Mouse (Mus musculus): ENCODE results near the gene Sgcd. TPM values are rescaled to one million over a fixed set of nuclear protein-coding genes. Genes with fewer than 3 reads are reported as not detected.

Gene Sgcd
- polyA plus RNA-seq, 1 experiment from 2014 or later, result 6.7 TPM

DNA sequence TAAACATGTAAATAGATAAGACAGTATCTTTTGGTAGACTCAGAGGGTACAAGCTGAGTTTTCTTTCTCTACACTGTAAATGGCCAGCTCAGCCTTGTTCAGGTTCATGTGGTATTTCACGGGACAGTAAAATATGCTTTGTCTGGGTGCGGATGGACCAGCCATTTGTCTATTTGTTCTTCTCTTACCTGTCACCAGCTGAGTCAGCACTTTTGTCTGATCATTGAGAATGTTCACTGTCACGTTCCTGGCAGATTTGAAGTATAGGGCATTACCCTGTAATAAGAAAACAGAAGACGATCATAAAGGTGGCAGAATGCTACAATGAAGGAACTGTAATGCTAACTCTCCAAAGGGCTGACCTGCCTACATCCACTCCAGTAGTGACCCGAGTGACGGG, 856.4 kb downstream of the Sgcd start:
- H3K36me3 ChIP-seq (ENCODE audit: control insufficient read depth, insufficient read depth), result no peaks in the 10 kb centered on the region
- H3K4me1 ChIP-seq (ENCODE audit: control insufficient read depth, insufficient read depth, low read length), result no peaks in the 10 kb centered on the region
- H3K27me3 ChIP-seq (ENCODE audit: control insufficient read depth, insufficient read depth, low read length), result no peaks in the 10 kb centered on the region
- H3K4me2 ChIP-seq (ENCODE audit: low read depth, low read length), result no peak overlapping the region
- H3K9ac ChIP-seq (ENCODE audit: low read length), result no peak overlapping the region
- no peaks in the 10 kb centered on the region for H3K9me3 ChIP-seq (replicated peaks; ENCODE audit: control insufficient read depth, low read length)
- no peak overlapping the region for H3K27ac ChIP-seq (ENCODE audit: low read length)
- ATAC-seq (replicated peaks; ENCODE audit: extremely low read depth, insufficient read depth, low FRiP score), result no peak
- no peak overlapping the region for H3K4me3 ChIP-seq (ENCODE audit: low read length)
- 89% methylated on average over 6 of the region's 6 CpGs for WGBS

DNA sequence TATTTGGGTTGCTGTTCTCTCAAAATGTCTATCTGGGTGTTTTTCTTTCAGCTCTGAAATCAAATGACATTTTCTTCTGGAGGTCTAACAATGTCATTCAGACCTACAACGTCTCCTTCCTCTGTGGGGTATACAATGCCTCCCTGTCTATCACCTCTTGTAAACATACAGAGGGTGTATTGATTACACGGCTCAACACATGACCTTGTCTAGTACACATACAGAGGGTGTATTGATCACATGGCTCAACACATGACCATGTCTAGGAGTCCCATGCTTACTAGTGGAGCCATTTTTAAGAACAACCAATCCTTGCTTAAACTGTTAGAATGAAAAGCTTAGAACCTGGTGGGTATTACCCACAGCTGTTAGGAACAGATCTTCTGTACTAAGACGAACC, 858.3 kb downstream of the Sgcd start:
- no peak overlapping the region for H3K9ac ChIP-seq (ENCODE audit: low read length)
- H3K27me3 ChIP-seq (ENCODE audit: control insufficient read depth, insufficient read depth, low read length), result no peaks in the 10 kb centered on the region
- no peaks in the 10 kb centered on the region for H3K36me3 ChIP-seq (ENCODE audit: control insufficient read depth, insufficient read depth)
- 81% methylated on average over 3 of the region's 3 CpGs for WGBS
- no peaks in the 10 kb centered on the region for H3K4me1 ChIP-seq (ENCODE audit: control insufficient read depth, insufficient read depth, low read length)
- no peak overlapping the region for H3K4me3 ChIP-seq (ENCODE audit: low read length)
- H3K27ac ChIP-seq (ENCODE audit: low read length), result no peak overlapping the region
- H3K4me2 ChIP-seq (ENCODE audit: low read depth, low read length), result no peak overlapping the region
- H3K9me3 ChIP-seq (replicated peaks; ENCODE audit: control insufficient read depth, low read length), result no peaks in the 10 kb centered on the region
- ATAC-seq (replicated peaks; ENCODE audit: extremely low read depth, insufficient read depth, low FRiP score), result no peak

DNA sequence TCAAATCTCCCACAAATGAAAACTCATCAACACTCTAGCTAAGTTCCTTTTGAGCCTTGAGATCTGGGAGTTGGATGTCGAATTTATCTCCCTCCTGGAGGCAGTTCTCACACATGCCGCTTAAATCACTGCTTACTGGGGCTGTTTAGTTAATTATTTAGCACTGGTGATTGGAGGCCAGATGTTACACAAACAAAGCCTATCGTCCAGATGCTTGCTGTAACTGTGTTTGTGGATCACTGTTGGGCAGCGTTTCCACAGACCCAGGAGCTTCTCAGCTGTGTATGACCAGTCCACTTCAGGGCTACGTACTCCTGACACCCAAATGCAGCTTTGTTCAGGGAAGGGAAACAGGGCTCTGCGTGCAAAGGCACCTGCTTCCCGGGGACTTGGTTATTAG, 858.8 kb downstream of the Sgcd start:
- Histone ChIP-seq H3K27me3 (ENCODE audit: control insufficient read depth, insufficient read depth, low read length) (no peaks in the 10 kb centered on the region), H3K9ac (ENCODE audit: low read length) (no peak overlapping the region), H3K9me3 (replicated peaks; ENCODE audit: control insufficient read depth, low read length) (no peaks in the 10 kb centered on the region), H3K4me2 (ENCODE audit: low read depth, low read length) (no peak overlapping the region), H3K4me1 (ENCODE audit: control insufficient read depth, insufficient read depth, low read length) (no peaks in the 10 kb centered on the region), H3K36me3 (ENCODE audit: control insufficient read depth, insufficient read depth) (no peaks in the 10 kb centered on the region), H3K27ac (ENCODE audit: low read length) (no peak overlapping the region), H3K4me3 (ENCODE audit: low read length) (no peak overlapping the region)
- WGBS, result 56% methylated on average over 7 of the region's 7 CpGs
- ATAC-seq (replicated peaks; ENCODE audit: extremely low read depth, insufficient read depth, low FRiP score), result no peak

DNA sequence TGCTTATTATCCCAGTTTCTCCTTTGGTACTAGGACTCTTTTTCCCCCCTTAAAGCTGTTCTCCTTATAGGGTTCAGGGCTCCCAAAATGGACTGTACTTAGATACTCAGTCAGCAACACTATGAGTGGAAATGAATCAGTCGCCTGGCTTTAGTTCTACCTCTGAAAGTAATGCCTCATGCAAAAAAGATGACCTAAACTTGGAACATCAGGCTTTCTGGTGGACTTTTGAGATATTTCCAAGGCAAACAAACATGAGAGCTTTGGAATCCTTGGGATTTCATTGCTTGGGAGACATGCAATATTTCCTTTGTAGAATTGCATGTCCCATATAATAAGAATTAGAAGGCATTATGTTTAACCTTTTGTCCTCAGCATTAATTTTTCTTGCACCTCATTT, 859.6 kb downstream of the Sgcd start:
- H3K27ac ChIP-seq (ENCODE audit: low read length), result no peak overlapping the region
- no peak for ATAC-seq (replicated peaks; ENCODE audit: extremely low read depth, insufficient read depth, low FRiP score)
- H3K4me1 ChIP-seq (ENCODE audit: control insufficient read depth, insufficient read depth, low read length), result no peaks in the 10 kb centered on the region
- H3K4me2 ChIP-seq (ENCODE audit: low read depth, low read length), result no peak overlapping the region
- no peak overlapping the region for H3K4me3 ChIP-seq (ENCODE audit: low read length)
- H3K27me3 ChIP-seq (ENCODE audit: control insufficient read depth, insufficient read depth, low read length), result no peaks in the 10 kb centered on the region
- 62% methylated on average over 1 of the region's 1 CpGs for WGBS
- H3K9ac ChIP-seq (ENCODE audit: low read length), result no peak overlapping the region
- no peaks in the 10 kb centered on the region for H3K36me3 ChIP-seq (ENCODE audit: control insufficient read depth, insufficient read depth)
- no peaks in the 10 kb centered on the region for H3K9me3 ChIP-seq (replicated peaks; ENCODE audit: control insufficient read depth, low read length)

DNA sequence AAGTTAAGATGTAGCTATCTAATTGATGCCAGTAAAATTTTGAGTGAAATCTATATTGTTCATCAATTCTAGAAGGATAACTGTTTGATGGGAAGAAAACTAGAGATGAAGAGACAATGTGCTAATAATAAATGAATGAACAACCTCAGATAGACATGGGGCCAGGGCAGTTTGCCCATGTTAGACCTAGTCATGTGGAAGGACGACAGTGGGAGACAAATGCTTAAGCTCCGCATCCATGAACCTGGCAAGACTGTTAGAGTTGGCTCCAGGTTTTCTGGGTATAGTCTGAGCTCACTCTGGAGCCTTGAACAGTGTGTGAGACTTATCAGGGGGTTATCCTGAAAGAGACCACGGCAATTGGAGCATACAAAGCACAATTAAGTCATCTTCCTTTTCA, 860.4 kb downstream of the Sgcd start:
- no peak overlapping the region for H3K4me2 ChIP-seq (ENCODE audit: low read depth, low read length)
- no peaks in the 10 kb centered on the region for H3K9me3 ChIP-seq (replicated peaks; ENCODE audit: control insufficient read depth, low read length)
- no peaks in the 10 kb centered on the region for H3K36me3 ChIP-seq (ENCODE audit: control insufficient read depth, insufficient read depth)
- H3K4me1 ChIP-seq (ENCODE audit: control insufficient read depth, insufficient read depth, low read length), result peaks cover 4% of the 10 kb centered on the region; the same call in 1 of the 2 replicates
- no peak overlapping the region for H3K4me3 ChIP-seq (ENCODE audit: low read length)
- H3K9ac ChIP-seq (ENCODE audit: low read length), result no peak overlapping the region
- no peak overlapping the region for H3K27ac ChIP-seq (ENCODE audit: low read length)
- 83% methylated on average over 3 of the region's 3 CpGs for WGBS
- H3K27me3 ChIP-seq (ENCODE audit: control insufficient read depth, insufficient read depth, low read length), result no peaks in the 10 kb centered on the region
- ATAC-seq (replicated peaks; ENCODE audit: extremely low read depth, insufficient read depth, low FRiP score), result no peak

DNA sequence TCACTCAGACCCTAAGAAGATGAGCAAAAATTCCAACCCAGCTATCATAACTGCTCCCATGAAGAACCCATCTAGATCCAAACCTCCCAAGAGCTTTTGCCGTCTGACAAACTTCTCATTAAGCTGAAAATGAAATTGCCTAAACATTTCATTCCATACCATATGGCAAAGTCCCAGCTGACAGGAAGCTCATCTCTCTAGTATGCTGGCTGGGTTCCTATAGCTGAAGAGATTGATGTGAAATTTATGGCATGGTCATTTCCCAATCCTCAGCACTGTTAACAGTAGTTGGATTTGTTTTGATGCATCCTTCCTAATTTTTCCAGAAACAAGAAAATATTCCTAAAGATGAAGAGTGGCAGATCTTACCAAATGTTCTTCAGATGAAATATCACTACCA, 867.9 kb downstream of the Sgcd start:
- WGBS, result 76% methylated on average over 1 of the region's 1 CpGs
- no peak for ATAC-seq (replicated peaks; ENCODE audit: extremely low read depth, insufficient read depth, low FRiP score)

DNA sequence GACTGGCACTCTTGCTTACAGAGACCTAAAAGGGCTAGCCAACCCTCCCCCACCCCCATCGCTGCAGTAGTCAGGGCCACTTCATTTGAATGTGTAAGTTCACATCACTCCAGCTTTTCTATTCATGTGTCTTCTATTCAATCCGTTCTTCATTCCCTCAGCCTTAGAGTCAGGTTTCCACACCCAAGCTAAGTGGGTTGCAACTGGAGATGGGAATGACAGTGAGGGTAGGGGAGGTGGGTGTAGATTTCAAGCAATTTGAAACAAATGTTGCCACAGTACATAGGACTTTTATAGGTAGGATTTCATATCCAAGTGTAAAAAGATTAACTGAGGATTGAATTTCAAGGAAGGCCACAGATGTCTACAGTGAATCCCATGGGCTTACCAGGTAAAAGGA, 870.9 kb downstream of the Sgcd start:
- no peaks in the 10 kb centered on the region for H3K36me3 ChIP-seq (ENCODE audit: control insufficient read depth, insufficient read depth)
- H3K4me1 ChIP-seq (ENCODE audit: control insufficient read depth, insufficient read depth, low read length), result no peaks in the 10 kb centered on the region
- H3K4me3 ChIP-seq (ENCODE audit: low read length), result no peak overlapping the region
- no peak overlapping the region for H3K9ac ChIP-seq (ENCODE audit: low read length)
- H3K27me3 ChIP-seq (ENCODE audit: control insufficient read depth, insufficient read depth, low read length), result no peaks in the 10 kb centered on the region
- 47% methylated on average over 2 of the region's 2 CpGs for WGBS
- no peak for ATAC-seq (replicated peaks; ENCODE audit: extremely low read depth, insufficient read depth, low FRiP score)
- H3K9me3 ChIP-seq (replicated peaks; ENCODE audit: control insufficient read depth, low read length), result no peaks in the 10 kb centered on the region
- no peak overlapping the region for H3K4me2 ChIP-seq (ENCODE audit: low read depth, low read length)
- H3K27ac ChIP-seq (ENCODE audit: low read length), result no peak overlapping the region

More for the DNA sequence above, 867.9 kb downstream of the Sgcd start:
- Histone ChIP-seq H3K4me2 (ENCODE audit: low read depth, low read length) (no peak overlapping the region), H3K9me3 (replicated peaks; ENCODE audit: control insufficient read depth, low read length) (no peaks in the 10 kb centered on the region), H3K9ac (ENCODE audit: low read length) (no peak overlapping the region), H3K27ac (ENCODE audit: low read length) (no peak overlapping the region), H3K4me3 (ENCODE audit: low read length) (no peak overlapping the region), H3K36me3 (ENCODE audit: control insufficient read depth, insufficient read depth) (no peaks in the 10 kb centered on the region), H3K27me3 (ENCODE audit: control insufficient read depth, insufficient read depth, low read length) (no peaks in the 10 kb centered on the region), H3K4me1 (ENCODE audit: control insufficient read depth, insufficient read depth, low read length) (peaks cover 4% of the 10 kb centered on the region; the same call in 1 of the 2 replicates)

DNA sequence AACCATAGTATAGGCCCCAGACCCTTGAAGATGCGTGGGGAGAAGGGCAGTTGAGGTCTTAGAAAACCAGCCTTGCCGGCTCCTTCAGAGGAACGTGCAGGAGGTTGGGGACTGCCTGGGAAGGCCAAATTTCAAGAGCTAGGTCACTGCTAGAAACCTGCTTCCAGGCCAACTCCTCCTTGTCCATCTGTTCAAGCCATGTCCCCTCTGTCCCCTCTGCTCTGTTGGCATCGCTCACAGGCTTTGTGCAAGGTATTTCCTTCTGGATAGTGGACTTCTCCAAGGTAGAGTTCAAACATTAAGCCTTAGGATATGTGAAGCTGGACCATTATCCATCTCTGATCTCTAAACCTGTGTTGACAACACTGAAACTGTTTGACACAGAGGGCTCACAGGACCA, 874.4 kb downstream of the Sgcd start:
- Histone ChIP-seq H3K4me2 (ENCODE audit: low read depth, low read length) (no peak overlapping the region), H3K4me3 (ENCODE audit: low read length) (no peak overlapping the region), H3K27me3 (ENCODE audit: control insufficient read depth, insufficient read depth, low read length) (no peaks in the 10 kb centered on the region), H3K9ac (ENCODE audit: low read length) (no peak overlapping the region), H3K9me3 (replicated peaks; ENCODE audit: control insufficient read depth, low read length) (no peaks in the 10 kb centered on the region), H3K4me1 (ENCODE audit: control insufficient read depth, insufficient read depth, low read length) (peaks cover 3% of the 10 kb centered on the region; the same call in 1 of the 2 replicates), H3K36me3 (ENCODE audit: control insufficient read depth, insufficient read depth) (no peaks in the 10 kb centered on the region), H3K27ac (ENCODE audit: low read length) (no peak overlapping the region)
- no peak for ATAC-seq (replicated peaks; ENCODE audit: extremely low read depth, insufficient read depth, low FRiP score)
- WGBS, result 91% methylated on average over 4 of the region's 4 CpGs

DNA sequence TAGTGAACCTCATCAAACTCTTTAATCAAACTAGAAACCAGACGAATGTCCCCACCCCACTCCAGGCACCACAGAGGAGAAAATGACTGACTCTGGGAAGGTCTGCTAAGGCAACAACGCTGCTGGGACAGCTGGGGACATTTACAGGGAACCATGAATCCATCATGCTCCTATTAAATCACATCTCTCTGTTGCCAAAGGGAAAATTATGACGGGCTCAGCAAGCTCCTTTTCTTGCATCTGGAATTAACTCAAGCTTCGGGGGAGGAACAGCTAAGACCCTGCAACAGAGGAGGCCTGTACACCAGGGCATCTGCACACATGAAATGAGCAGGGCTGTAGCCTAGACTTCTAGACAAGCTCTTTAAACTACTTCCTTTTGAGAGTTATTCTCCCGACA, 875.7 kb downstream of the Sgcd start:
- WGBS, result 70% methylated on average over 5 of the region's 5 CpGs
- Histone ChIP-seq H3K4me1 (ENCODE audit: control insufficient read depth, insufficient read depth, low read length) (peaks cover 3% of the 10 kb centered on the region; the same call in 1 of the 2 replicates), H3K27ac (ENCODE audit: low read length) (no peak overlapping the region), H3K9me3 (replicated peaks; ENCODE audit: control insufficient read depth, low read length) (no peaks in the 10 kb centered on the region), H3K4me2 (ENCODE audit: low read depth, low read length) (no peak overlapping the region), H3K27me3 (ENCODE audit: control insufficient read depth, insufficient read depth, low read length) (no peaks in the 10 kb centered on the region), H3K36me3 (ENCODE audit: control insufficient read depth, insufficient read depth) (no peaks in the 10 kb centered on the region), H3K9ac (ENCODE audit: low read length) (no peak overlapping the region), H3K4me3 (ENCODE audit: low read length) (no peak overlapping the region)
- no peak for ATAC-seq (replicated peaks; ENCODE audit: extremely low read depth, insufficient read depth, low FRiP score)

DNA sequence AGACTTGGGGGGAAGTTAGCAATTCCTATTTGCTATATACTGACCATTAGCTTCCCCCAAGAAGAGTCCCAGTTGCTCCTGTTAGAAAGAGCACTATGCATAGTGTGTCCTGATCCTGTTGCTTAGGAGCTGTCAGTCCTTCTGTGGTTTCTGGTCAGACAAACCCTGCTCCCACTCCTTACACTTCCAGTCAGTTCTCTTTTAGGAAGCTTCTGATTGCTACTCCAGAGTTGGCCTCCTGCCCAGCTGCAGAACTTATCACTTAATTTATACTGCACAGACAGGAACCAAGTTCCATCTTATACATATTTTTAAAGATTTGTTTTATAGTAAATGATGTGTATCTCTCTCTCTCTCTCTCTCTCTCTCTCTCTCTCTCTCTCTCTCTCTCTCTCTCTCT, 878.5 kb downstream of the Sgcd start:
- Histone ChIP-seq H3K4me2 (ENCODE audit: low read depth, low read length) (no peak overlapping the region), H3K27ac (ENCODE audit: low read length) (no peak overlapping the region), H3K4me3 (ENCODE audit: low read length) (no peak overlapping the region), H3K9ac (ENCODE audit: low read length) (no peak overlapping the region), H3K4me1 (ENCODE audit: control insufficient read depth, insufficient read depth, low read length) (peaks cover 3% of the 10 kb centered on the region; the same call in 1 of the 2 replicates), H3K27me3 (ENCODE audit: control insufficient read depth, insufficient read depth, low read length) (no peaks in the 10 kb centered on the region), H3K36me3 (ENCODE audit: control insufficient read depth, insufficient read depth) (no peaks in the 10 kb centered on the region), H3K9me3 (replicated peaks; ENCODE audit: control insufficient read depth, low read length) (no peaks in the 10 kb centered on the region)
- ATAC-seq (replicated peaks; ENCODE audit: extremely low read depth, insufficient read depth, low FRiP score), result no peak
